Mouse (Mus musculus) lung, postnatal 36 days (tissue): ENCODE measurements around the gene Cadm2.

ENCODE experiments used
- DNase-seq: peaks from one replicate; pipeline ENCODE4 v3.0.0; 2022; ENCODE audit warnings: mixed read lengths

The Cadm2 gene

GRCm38 (mm10) chr16:67482542-67482941 lies 138.2 kb downstream of the Cadm2 start:
- no peak for DNase-seq

GRCm38 (mm10) chr16:67467041-67467440 lies 153.7 kb downstream of the Cadm2 start:
- DNase-seq: no peak

GRCm38 (mm10) chr16:67436301-67436700 lies 184.4 kb downstream of the Cadm2 start:
- no peak for DNase-seq

DNA sequence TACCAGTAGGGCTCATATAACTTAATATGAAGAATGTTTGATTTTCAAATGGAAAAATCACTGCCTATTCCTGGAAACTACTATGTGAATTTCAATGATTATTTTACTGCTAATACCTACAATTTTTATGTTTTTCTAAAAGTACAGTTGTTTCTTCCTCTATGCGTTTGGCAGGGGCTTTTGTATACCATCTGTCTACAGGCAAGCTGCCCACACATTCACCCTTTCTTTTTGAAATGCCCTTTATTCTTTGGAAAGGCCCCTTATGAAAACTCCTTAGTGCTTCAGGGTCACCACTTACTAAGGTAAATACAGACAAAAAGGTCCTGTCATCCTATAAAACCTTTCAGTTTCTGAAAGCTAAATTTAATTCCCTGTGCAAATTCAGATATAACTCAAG lies 195.3 kb downstream of the Cadm2 start:
- no peak for DNase-seq

- no peak for DNase-seq
These were observed 209.8 kb downstream of the Cadm2 start for GRCm38 (mm10) chr16:67410926-67411325.

DNA sequence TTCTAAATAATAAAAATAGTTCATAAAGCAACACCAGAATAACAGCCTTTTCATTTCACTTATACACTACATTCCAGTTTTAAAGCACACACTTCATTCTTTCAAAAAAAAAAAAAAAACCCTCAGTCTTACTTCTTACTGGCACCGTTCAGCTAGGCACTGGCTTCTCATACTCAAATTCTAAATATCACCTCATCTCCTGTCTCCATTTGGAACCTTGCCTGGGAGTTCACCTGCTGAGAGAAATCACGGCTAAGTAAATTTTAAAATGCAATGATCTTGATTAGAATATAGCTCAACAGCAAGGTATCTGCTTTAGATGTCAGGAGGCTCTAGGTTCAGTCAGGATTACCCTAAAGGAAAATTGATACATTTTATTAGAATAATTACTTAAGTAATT lies 210.2 kb downstream of the Cadm2 start:
- no peak for DNase-seq

- no peak for DNase-seq
These were observed 253.0 kb downstream of the Cadm2 start for GRCm38 (mm10) chr16:67367745-67368144.

DNA sequence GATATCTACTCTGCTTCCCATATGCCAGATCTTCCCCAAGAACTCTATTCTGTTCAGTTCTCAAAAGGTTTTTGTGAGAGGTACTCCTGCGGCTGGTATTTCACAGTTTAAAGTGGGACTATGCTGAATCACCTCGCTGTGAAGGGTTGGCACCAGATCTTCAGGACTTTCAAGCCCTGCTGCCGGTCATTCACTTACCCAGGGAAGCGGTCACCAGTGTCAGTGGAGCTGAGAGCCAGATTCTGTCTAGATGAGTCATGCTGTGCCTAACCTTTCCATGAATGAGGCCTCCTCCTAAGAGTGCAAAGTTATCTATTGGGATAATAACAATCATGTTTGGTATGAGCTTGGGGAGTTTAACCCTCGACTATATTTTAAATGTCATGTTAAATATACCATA lies 272.7 kb downstream of the Cadm2 start:
- no peak for DNase-seq

DNA sequence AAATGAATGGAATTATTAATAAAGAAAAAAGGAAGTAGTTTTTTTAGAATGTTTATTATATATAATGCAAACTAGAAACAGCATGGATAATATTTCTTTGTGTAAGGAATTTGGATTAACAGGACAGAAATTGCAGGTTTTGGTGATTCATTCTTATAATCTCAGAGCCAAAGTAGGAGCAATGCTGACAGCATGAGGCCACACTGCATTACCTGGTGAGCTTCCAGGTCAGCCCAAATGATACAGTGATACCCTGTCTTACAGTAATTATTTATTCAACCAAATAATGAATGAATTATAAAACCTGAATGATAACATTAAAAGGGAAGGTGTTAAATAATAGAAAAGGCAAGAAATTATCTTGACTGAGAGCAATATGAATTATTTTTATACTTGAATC lies 273.1 kb downstream of the Cadm2 start:
- DNase-seq: no peak

DNA sequence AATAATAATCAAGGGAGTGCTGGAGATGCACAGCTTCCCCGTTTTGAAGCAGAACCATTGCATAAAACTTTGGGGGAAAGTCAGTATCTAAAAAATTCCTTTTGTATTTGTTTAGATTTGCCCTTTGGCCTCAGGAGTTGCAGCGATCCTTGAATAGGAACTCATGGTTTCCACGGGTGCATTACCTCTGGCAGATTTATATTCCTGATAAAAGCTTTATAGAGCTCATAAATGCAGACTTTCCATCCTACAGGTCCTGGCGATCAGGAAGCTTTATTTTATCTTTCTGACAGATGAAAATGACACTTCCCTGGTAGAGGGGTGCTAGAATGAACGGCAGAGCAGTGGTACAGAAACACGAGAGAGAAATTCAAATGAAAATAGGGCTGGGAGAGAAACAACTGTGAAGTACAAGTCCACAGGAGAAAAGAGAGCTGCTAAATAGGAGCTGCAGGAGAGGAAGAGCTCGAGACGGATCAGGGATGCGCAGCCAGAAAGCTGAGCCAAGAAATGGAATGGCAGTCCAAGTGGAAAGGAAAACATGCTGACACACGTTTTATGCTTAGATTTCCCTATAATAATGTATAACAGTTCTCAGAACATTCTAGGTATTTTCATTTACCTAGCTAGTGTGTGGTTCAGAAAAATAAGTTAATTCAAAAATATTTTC lies 274.0 kb downstream of the Cadm2 start:
- no peak for DNase-seq

DNA sequence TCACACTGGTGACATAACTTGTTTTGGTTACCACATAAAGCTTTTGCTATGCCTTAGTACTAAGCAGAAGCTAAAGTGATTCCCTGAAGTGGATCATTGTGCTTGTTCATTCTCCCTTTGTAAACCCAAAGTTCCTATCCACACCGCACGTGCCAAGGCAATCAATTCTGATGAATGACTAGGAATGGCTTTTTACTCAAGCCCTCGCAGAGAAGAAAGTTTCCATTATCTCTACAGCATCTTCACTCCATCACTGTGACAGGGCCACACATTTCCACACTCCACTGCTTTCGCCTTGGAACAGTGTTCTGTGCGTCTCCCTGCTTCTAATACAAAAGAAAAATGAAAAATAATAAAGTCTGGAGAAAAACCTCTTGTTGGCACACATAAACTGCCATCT lies 276.5 kb downstream of the Cadm2 start:
- no peak for DNase-seq

DNA sequence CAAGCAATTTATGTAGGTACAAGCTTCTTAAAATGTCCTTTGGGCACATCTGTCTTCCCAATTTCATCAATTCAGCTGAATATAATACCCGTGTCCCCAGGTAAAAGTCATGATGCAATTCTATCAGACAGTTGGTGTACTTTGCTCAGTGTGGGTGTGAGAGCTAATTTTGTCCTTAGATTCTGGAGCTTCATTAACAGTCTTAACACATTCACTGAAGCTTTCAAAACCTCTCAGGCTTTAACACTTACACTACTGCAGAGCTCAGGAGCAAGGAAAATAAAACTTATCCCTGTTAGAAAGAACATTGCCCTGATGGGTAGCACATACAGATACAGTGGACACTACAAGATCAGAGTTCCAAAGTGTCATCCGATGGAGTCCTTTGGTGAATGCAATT lies 309.7 kb downstream of the Cadm2 start:
- no peak for DNase-seq

DNA sequence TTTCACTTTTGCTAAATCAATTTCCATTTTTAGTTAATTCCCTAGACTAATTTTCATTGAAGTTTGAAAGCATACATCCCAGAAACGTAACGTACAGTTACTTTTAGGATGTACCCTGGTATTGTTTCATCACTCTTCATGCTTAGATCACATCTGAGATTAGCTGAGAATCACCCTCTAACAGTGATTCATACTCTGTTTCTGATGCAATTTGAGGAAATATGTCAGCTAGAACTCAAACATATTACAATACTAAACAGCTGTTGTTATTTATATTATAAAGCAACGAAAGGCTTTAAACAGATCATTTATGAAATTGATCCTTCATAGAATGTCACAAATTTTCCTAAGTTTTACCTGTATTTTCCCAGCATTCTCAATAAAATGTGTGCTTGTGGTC lies 336.0 kb downstream of the Cadm2 start:
- no peak for DNase-seq

GRCm38 (mm10) chr16:67243598-67243997 lies 377.1 kb downstream of the Cadm2 start:
- no peak for DNase-seq

- DNase-seq: peak; percentile 2
These were observed 385.8 kb downstream of the Cadm2 start for GRCm38 (mm10) chr16:67234862-67235261.

- no peak for DNase-seq
These were observed 394.0 kb downstream of the Cadm2 start for GRCm38 (mm10) chr16:67226696-67227095.

DNA sequence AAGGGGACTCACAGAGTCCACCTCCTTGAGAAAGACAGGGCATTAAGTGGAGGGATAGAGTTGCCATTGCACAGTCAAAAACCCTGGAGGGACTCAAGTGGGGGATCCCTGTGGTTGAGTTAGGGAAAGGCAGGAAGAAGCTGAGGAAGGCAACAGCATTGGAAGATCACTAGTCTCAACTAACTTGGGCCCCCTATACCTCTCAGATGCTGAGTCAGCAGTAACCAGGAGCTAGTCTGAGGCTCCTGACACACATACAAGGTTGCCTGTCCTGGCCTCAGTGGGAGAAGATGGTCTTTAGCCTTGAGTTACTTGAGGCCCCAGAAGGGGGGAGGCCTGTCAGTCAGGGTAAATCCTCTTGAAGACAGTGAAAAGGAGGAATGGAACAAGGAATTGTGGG lies 417.4 kb downstream of the Cadm2 start:
- DNase-seq: no peak

- DNase-seq: no peak
These were observed 427.8 kb downstream of the Cadm2 start for GRCm38 (mm10) chr16:67192852-67193415.

DNA sequence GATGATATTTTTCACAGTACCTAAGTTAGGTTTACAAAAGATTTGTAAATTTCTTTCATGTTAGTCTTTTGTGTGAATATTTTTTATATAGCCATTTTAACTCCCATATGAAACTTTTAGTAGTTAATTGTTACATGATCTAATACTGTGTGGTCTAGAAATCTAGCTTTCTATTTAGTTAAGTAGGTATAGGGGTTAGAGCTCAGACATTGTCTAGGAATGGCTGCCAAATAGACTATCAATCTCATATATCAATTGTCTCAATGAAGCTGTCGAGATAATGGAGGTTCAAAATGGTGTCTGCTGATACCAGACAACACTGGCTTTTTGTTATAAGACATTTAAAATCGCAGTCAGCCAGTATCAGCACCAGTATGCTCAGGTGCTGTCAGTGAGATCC lies 428.3 kb downstream of the Cadm2 start:
- DNase-seq: no peak

DNA sequence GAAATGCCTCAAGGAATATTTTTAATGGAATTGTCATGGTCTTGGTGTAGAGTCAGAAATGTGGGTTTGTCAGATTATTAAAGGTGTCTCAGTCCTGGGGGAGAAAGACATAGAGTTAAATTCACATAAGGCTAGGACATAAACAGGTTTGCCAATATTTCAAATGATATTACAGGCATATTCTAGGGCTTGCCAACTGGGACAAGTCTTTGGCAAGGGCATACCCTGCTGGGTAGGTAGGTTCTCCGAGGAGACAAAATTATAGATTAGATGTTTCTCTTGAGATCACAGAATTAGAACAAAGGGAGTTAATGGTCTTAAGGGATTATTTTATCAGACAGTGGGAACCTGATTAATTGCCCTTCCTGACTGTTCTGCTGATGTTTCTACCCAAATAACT lies 434.4 kb downstream of the Cadm2 start:
- DNase-seq: no peak

DNA sequence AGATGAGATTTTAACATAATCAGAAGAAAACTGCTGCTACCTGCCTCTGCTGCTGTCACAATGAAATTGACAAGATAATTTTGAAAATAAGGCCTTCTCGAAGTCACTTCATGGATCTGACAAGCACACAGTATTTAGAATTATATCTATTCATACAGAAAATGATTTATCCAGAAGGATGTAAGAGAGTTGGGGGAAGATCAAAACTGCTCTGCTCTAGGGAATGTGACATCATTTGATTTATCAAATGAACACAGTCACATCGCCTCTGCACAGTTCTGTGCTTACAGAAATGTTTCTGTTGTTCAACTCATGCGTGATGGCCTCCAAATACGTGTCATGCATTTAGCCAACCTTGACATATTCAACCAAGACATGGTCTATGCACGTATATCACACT lies 437.8 kb downstream of the Cadm2 start:
- no peak for DNase-seq

- no peak for DNase-seq
These were observed 445.3 kb downstream of the Cadm2 start for GRCm38 (mm10) chr16:67175386-67175785.

DNA sequence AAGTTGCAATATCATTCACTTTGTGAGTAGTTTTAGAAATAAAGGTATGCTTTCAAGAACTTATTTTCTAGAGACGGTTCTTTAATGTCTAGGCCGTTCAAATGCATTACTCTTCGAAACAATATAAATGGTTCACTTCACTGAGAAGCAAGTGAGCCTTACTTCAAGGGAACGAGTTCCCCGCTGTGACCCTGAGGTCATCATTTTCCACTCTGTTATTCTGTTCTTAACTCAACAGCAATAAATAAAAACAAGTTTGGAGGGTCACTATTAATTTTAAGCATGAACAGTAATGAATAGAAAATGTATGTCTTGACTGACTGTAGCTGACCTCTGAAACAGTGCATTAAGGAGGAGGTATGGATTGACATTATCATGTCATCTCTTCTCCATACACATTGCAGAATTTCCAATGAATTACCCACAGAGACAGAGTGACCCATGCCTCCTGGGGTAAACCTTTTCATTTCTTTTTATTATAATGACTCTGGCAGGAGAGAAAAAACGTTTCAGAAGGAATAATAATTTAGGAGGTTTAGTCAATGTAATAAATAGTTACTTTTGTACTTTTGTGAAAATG lies 458.4 kb downstream of the Cadm2 start:
- no peak for DNase-seq

GRCm38 (mm10) chr16:67124811-67125210 lies 495.9 kb downstream of the Cadm2 start:
- no peak for DNase-seq

DNA sequence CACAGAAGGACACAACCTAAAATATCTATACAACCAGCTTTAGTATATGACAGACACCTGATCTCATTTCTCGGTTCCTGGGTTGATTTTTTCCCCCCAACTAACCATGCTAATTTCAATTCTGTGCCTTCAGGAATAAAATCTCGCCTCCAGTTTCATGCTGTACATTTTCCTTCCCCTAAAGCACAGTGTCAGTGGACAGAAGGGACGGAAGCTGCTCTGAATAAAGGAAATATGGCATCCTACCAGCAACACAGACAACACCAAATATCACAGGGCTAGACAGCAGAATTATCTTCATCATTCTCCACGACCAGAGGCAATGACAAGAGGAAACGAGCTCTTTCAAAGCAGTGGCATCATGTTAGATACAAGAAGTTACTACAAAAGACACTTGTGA lies 498.2 kb downstream of the Cadm2 start:
- no peak for DNase-seq
